In the genomic region with DNA sequence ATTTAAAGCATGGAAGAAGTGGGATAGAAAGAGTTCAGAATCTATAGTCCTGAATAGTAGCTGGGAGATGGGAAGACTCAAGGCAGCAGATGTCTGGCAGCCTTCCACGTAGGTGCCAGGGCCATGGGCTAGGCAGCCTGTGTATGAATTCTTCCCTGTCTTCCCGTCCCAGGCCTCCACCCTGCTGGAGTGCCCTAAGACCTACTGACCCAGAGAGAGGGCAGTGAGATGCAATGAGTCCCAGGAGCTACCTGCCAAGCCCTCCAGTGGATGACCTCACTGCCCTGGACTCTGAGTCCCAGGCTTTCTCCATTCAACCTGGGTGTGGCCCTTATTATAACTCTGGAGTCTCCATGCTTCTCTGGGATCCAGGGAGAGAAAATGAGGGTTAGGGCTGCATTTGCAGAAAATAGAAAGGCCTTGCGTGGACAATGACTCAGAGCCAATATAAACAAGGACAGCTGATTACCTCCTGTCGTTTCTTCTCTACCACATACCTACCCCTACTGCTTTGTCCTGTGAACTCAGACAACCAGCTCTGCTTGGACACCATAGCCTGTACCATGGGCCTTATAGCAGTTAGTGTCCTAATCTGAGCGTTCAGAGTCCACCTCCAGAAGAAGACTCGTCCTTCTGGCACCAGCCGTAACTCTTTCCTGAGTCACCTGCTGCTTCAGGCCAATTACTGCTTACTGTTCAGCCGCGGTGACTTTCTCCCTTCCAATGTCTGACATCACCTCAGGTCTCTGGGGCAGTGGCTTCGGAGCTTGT, we compare ENCODE assay signal across 19 mouse cellular contexts.
DNase-seq lines count a peak whose midpoint lies in the region; ATAC-seq and TF ChIP-seq lines count a peak whose summit lies in the region.
"Had no signal": no experiment of that assay in that cellular context is flagged by ENCODE, and none has a peak within 500 bp of the region (broad histone marks: within the 10 kb centered on the region; RNA-seq: fewer than 3 reads in every experiment).

No protein-coding gene starts in this region.

- H3K4me2 ChIP-seq in stomach, postnatal 0 days (replicated peaks; ENCODE audit: low read depth) = no peak overlapping the region
- H3K4me2 ChIP-seq: embryonic facial prominence, embryonic 13.5 days; liver, embryonic 13.5 days; midbrain, embryonic 15.5 days had no signal

- no peak for TF ChIP-seq EP300 in stomach, postnatal 0 days (optimal IDR thresholded peaks at IDR 0.05)

- no peaks in the 10 kb centered on the region for H3K36me3 ChIP-seq in stomach, postnatal 0 days (ENCODE audit: control insufficient read depth, insufficient read depth, low read length)
- H3K36me3 ChIP-seq: embryonic facial prominence, embryonic 13.5 days; liver, embryonic 13.5 days; midbrain, embryonic 15.5 days had no signal

- peak; percentile 31 to 40 for DNase-seq in adrenal gland, postnatal 36 days
- no peak for DNase-seq in adrenal gland, postnatal 4 days (ENCODE audit: low spot score in 2 of 2)
- DNase-seq in left cerebral cortex, postnatal 4 days = peak; percentile 55
- no peak for DNase-seq in left cerebral cortex, adult 9 months (ENCODE audit: low spot score in 2 of 2)
- peak; percentile 60 for DNase-seq in stomach, postnatal 0 days (ENCODE audit: low spot score)
- DNase-seq in testis, postnatal 14 days (ENCODE audit: low spot score) = no peak
- DNase-seq: cerebellum, adult 8-10 months; gastrocnemius, adult 2 months; kidney, postnatal 4 days; liver, embryonic 13.5 days; thymus, postnatal 36 days had no signal

- ATAC-seq in stomach, postnatal 0 days (ENCODE audit: low FRiP score, low TSS enrichment) = peak; percentile 93
- ATAC-seq: activated CD4-positive, CD25-positive, alpha-beta regulatory T cell, adult 4 months; forebrain, embryonic 16.5 days; inflammation-experienced regulatory T-cells, adult 6 months; midbrain, embryonic 15.5 days; Patski had no signal

- H3K27ac ChIP-seq in brown adipose tissue, adult 24 weeks (replicated peaks; ENCODE audit: low read depth, low read length) = peak overlapping the region; percentile 27; the same call in 1 of the 2 replicates
- no peak overlapping the region for H3K27ac ChIP-seq in stomach, postnatal 0 days (replicated peaks)
- H3K27ac ChIP-seq: embryonic facial prominence, embryonic 13.5 days; gastrocnemius, adult 2 months; liver, embryonic 13.5 days; midbrain, embryonic 15.5 days had no signal

- H3K9ac ChIP-seq in stomach, postnatal 0 days (ENCODE audit: low read length) = no peak overlapping the region
- H3K9ac ChIP-seq: embryonic facial prominence, embryonic 13.5 days; liver, embryonic 13.5 days; midbrain, embryonic 15.5 days had no signal

- intact Hi-C loops in left cerebral cortex, postnatal 4 days (cut with DNase I) = no loop called here

- no peak overlapping the region for H3K4me3 ChIP-seq in brown adipose tissue, adult 24 weeks (ENCODE audit: insufficient read depth, low read depth, low read length)
- H3K4me3 ChIP-seq in stomach, postnatal 0 days (ENCODE audit: low read depth, low read length) = no peak overlapping the region
- H3K4me3 ChIP-seq: embryonic facial prominence, embryonic 13.5 days; gastrocnemius, adult 2 months; liver, embryonic 13.5 days; megakaryocyte, embryonic 14.5 days; midbrain, embryonic 15.5 days had no signal

- no peaks in the 10 kb centered on the region for H3K27me3 ChIP-seq in stomach, postnatal 0 days (ENCODE audit: control insufficient read depth, insufficient read depth, low read length)
- H3K27me3 ChIP-seq: embryonic facial prominence, embryonic 13.5 days; liver, embryonic 13.5 days; megakaryocyte, embryonic 14.5 days; midbrain, embryonic 15.5 days; Patski had no signal

- 72% methylated on average over 10 of the region's 10 CpGs for WGBS in stomach, postnatal 0 days

- H3K4me1 ChIP-seq in brown adipose tissue, adult 24 weeks (ENCODE audit: control insufficient read depth, insufficient read depth, insufficient read length, low read length) = peaks cover 12% of the 10 kb centered on the region
- H3K4me1 ChIP-seq in stomach, postnatal 0 days (replicated peaks; ENCODE audit: control insufficient read depth, insufficient read depth) = peaks cover 4% of the 10 kb centered on the region
- H3K4me1 ChIP-seq: liver, embryonic 13.5 days; megakaryocyte, embryonic 14.5 days had no signal

- H3K9me3 ChIP-seq in stomach, postnatal 0 days (ENCODE audit: control insufficient read depth, low read length) = no peaks in the 10 kb centered on the region
- H3K9me3 ChIP-seq: embryonic facial prominence, embryonic 13.5 days; liver, embryonic 13.5 days; midbrain, embryonic 15.5 days had no signal

- no peak for TF ChIP-seq CTCF in stomach, postnatal 0 days (IDR thresholded peaks at IDR 0.05; ENCODE audit: low read depth)

Comparison
In these comparisons a context has a peak if more than half of its experiments do, and no peak if none do; other contexts are left out.
1. DNase-seq: peak in adrenal gland, postnatal 36 days (2 of 2), left cerebral cortex, postnatal 4 days (single experiment) and stomach, postnatal 0 days (single experiment); none in adrenal gland, postnatal 4 days (0 of 2), left cerebral cortex, adult 9 months (0 of 2) and testis, postnatal 14 days (single experiment).